Mouse (Mus musculus) liver, embryonic 14.5 days (tissue): ENCODE results near the gene 4933405O20Rik.

Experiments
- CTCF ChIP-seq: IDR thresholded peaks from 2 replicates; pipeline ENCODE4 v1.5.1; 2016; ENCODE audit warnings: antibody characterized with exemption, low read depth, control low read depth
- EP300 ChIP-seq: IDR thresholded peaks from 2 replicates; pipeline ENCODE4 v1.6.1; 2016; ENCODE audit warnings: antibody characterized with exemption, low read depth

DNA sequence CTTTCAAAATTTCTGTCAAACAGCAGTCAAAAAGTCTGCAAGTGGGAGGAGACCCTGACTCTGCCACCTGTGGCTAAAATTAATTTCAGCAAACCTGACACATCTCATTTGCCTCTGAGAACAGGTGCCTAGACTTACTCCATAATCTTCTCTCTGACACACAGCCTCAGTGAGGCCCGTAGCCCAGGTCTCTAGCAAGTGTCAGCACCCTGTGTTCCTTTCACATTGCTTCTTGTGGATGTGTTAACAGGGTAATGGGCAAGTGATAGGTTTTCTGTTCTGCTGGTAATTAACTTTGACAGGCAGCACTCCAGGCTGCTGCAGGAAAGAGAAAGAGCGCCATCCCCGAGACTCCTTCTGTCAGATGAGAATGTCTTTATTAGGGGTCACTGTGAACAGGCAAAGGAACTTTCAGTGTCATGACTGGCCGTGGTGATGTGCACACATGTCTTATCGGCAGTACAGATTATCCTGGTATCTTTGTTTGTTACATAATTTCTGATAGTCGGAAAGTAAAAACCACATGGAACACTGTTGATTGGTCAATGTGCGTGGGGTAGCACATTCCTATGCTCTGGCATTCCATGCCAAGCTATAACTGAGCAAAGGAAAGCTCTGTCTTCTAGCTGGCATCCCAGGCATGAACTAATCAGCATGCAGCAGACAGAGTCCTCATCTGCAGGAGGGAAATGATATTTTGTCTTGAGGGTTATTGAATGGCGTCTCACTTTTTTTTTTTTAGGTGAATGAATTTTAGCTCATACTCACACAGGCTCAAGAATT, 10.2 kb upstream of the 4933405O20Rik start:
- TF ChIP-seq CTCF (no peak), EP300 (no peak)
